Mouse (Mus musculus) heart, adult 11 months (tissue): Measurements from ENCODE around the gene Ctnnd2.

ENCODE experiments used
- DNase-seq: peaks from one replicate; pipeline ENCODE4 v3.0.0; 2022

The Ctnnd2 gene

DNA sequence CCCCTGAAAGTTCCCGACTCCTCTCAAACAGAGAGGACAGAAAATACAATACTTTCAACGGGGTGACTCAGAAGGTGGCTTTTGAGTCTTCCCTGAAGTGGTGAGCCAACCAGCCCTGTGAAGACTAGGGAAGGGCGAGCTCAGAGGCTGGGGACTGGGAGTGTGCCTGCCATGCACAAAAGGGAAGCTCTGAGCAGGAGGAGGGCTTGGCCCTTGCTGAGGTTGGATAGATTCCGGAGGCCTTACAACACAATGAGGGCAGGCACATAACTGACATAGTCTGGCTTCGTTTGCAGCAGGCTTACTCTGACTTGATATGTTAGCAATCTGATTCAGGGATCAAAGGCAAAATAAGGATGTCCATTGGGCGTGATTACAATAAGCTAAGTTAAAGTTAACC, 477.6 kb downstream of the Ctnnd2 start:
- no peak for DNase-seq

DNA sequence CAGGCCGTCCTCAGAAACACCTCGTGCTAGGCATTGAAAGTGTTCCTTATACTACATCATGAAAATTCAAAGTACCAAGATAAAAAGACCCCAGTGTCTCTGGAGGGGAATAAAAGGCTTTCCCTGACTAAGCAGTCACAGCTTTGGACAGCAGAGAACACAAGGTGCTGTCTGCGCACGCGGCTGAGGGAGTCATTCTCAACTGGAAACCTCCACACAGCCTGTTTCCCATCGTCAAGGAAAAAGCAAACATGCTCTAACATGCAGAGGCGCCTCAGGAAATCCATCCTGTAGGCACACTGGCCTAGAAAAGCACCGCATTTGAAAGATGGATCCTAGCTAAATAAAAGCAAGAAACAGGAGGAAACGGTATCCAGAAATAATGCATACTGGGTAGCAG, 483.0 kb downstream of the Ctnnd2 start:
- no peak for DNase-seq

DNA sequence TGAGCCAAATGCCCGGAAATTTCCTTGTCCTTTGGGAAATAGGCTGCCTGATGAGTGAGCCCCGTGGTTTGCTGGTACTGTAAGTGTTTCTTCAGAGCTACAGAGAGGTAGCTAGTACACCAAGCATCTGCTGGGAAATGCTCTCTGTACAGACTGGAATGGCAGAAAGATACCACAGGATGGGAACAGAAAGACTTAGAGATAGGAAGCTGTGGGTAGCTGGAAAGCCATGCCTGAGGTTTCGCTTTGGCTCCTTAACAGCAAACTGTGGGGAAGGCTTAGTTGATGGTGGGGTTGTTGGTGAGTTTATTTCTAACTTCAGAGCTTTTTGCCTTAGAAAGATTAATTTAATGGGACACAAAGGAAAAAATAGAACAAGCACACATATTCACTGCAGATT, 485.2 kb downstream of the Ctnnd2 start:
- DNase-seq, result no peak

DNA sequence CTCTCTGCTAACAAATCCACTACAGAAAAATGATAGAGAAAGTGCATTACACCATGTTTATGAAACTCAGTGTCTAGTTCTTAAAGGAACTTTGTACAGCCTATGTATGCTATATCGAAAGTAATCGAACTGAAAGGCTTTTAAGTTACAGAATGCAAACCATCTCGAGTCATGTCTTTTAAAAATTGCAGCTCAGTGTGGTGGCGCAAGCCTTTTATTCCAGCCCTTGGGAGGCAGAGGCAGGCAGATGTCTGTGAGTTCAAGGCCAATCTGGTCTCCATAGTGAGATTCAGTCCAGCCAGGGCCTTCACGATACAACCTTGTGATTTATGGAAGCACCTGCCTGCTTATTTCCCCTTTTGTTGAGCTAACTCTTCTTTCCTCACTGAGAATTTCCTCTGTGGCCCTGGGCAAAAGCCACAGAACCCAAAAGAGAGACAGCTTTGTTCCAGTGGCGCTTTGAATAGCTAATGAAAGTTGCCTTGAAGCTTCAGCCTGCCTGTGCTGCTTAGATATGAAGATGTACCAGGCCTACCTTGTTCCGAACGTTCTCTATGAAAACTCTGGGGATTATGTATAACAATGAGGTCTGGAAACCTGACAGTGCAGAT, 488.3 kb downstream of the Ctnnd2 start:
- peak; percentile 67 for DNase-seq

DNA sequence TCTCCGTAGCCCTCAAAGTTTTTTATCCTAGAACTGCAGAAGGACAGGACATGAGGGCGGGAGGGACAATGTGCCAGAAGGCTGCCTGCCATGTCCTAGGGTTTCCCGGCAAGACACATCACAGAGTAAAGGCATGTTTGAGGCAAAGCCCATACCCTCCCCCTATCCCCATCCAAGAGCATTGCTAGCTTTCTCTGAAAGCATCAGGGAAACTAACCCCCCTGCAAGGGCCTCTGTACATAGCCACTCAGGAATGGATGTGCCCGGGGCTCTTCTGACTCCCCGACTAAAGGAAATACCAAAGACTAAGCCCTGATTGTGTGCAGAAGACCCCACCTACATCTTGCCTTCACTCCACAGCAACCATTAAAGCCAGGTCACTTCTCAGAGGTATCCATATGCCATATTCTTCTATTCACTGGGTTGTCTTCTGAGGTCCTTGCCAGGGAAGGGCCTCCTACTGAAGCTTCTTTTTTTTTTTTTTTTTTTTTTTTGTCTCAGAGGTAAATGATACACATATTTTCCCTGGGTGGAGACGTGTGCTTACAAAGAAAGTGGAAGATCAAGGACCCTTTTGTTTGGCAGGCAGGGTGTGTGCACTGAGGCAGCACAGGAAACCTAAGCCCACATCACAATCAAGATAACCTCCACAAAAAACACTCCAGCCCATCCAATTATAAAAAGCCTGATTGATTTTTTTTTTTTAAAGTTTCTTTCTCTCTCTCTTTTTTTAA, 489.5 kb downstream of the Ctnnd2 start:
- DNase-seq, result peak; percentile 16

DNA sequence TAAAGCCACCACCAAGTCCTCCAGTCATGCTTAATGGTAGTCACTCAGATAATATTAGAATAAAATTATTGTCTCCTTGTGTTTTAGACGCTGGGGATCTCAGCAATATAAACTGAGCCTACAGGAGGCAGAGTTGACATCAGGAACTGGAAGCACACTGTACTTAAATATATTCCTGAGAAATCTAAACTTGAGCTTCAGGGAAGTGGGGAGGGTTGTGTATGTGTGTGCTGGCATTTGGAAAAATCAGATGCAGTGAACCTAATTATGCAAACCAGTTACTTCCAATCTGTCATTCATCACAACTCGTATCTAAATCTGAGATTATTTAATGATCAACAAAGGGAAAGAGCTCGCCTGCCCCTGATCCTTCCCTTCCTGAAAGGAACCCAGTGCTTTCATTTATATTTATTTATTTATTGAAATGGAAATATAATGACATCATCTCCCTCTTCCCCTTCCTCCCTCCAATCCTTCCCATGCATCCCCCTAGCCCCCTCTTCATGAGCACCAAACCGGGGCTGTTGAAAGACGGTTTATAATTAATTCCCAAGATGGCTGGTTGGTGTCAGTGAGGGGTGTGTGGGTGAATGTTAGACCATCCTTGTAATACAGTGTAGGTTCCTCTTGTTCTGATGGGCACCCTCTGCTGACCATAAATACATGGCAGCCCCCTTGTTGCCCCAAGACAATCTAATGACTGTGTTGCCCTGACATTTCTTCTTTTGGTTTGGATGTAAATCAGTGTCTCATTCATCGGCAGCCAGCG, 495.6 kb downstream of the Ctnnd2 start:
- DNase-seq, result peak; percentile 25

DNA sequence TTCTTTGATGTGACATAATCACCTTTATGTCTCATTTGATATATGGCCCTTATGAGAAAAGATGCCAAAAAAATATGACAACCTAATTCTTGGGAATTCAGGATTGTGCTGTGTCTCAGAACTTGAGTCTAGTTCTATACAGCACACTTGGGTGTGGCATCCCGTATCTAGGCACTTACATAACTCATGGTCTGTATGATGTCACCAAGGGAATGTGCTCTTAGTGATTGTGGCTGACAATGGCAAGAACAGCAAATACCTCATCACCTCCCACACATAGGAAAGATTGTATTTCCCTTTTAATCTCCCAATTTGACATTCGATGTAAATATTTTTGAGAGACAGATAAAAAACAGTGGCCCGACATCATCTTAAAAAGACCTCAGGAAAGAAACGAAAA, 509.5 kb downstream of the Ctnnd2 start:
- DNase-seq, result no peak

DNA sequence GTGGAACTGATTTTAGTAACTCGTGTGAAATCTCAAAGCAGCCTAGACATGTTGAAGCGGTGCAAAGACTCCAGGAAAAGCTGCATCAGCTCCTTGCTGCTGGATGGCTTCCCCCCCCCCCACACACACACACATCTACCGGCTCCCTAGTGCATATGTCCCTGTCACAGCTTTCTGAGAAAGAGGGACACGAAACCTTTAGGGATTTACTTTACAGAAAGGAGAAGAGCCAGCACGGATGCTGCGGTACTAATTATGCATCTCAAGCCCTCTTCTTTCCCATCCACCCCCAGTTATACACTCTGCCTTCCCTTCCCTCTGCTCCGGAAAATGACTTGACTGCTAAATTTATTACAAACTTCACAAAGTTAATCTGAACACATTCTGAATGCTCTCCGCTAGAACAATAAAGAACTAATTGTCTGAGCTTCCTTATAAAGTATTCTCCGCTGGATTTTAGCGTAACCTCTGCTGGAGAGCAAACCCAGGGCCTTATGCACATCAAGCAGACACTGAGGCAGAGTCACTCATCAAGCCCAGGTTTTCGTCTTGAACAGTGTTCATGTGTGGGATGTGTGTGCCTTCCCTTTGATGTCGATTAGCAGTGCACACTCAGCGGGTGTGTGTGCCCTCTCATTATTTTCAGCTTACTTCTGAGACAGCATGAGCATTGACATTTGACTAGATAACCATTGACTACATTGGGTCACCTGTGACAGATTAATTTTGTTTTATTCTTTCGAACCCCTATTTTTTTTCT, 510.1 kb downstream of the Ctnnd2 start:
- DNase-seq, result peak; percentile 24

DNA sequence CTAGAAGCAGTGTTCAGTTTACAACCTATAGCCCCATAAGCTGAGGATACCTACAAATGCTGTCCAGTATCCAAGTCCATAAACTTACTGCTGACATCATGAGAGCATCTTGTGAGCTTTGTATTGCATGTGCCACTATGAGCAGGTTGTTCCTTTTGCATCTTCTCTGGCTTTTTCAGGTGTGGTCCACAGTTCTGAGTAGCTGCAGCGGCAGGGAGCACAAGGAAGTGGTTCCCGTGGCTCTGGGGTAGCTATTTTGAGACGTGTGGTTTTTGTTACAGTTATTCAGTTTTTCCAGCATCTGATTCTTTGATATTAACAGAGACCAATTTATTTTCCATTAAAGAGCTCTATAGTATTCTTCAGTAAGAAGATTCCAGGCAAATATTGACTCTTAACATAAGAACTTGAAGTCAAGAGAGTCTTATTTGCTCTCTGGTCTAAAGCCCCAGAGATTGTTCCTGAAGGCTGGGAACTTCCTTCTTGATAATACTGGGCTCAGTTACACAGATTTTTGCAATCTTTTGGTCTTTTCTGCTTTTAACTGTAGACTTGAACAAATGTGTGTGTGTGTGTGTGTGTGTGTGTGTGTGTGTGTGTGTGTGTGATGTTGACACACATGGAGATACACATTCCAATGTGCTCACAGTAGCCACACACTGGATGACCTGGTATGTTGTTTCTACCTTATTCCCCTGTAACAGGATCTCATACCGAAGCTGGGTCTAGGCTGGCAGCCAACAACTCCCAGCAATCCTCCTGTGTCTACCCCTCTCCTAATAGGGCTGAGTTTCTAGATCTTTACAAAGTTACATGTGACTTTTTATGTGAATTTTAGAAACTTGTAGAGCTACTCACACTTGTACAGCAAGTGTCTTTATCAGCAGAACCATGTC, 514.1 kb downstream of the Ctnnd2 start:
- DNase-seq, result peak; percentile 53

DNA sequence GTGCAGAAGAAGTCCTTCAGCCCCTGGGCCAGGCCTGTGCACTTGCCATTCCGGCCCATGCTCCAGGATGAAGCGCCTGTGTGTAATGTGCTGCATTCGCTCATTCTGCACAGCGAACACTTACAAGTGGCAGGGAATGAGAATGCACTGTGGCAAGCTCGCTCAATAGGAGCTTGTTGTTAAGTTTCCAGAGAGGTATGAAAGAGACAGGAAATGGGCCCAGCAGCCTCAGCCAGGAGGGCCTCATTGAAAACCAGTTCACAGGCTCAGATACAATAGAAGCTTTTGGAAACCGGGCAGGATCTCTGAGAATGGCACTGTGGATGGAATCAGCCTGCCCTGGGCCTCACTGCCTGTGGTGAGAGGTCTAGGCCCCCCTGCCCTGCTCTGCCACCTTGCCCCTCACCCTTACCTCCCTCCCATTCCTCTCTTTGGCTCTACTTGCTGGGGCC, 521.4 kb downstream of the Ctnnd2 start:
- peak; percentile 82 for DNase-seq

DNA sequence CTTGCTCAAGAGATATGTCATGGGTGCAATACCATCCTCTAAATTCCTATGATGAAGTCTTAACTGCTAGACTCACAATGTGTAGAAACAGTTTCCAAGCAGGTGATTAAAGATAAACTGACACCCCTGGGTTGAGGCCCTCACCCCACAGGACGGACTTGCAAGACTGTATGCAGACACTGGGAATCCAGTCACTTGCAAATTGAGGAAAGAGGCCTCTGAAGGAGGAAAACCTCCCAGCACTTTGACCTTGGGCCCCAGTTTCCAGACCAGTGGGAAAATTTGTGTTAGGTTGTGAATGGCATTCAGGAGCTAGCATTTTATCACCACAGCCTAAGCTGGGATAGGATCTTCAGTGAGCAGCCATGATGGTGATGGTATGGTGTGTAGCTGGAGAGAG, 521.9 kb downstream of the Ctnnd2 start:
- DNase-seq, result no peak

DNA sequence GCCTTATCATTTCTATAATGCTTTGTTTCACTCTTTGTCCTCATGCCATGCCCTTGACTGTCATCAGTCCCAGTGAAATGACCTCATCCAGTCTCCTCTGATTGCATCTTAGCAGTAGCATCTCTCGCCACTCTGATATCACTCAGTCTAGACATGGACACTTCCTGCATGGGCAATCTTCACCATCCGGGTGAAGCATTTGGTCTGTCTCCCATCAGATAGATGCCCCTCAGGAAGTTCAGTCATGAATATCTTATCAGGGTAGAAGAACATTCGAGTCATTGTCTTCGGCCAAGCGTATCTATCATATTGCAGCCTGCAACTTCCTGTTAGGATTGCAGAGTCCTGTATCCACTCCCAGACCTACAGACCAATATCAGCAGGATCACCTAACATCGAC, 523.5 kb downstream of the Ctnnd2 start:
- DNase-seq, result peak; percentile 2

DNA sequence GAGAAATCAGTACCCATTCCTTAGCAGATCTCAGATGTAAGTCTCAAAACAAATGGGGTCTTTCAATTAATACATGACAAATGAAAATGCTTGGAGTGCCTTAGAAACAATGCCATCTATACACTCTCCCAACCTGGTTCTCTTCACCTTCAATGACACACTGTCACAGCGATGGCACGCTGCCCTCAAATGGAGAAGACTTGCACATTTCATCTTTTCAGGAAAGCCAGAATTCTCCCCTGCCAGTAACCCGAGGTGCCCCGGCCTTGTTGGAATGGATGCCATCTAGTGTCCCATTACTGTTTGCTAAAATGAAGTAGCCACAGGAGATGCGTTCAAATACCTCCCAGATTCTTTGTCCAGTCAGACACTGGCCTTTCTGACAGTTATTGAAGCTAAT, 525.0 kb downstream of the Ctnnd2 start:
- DNase-seq, result no peak

DNA sequence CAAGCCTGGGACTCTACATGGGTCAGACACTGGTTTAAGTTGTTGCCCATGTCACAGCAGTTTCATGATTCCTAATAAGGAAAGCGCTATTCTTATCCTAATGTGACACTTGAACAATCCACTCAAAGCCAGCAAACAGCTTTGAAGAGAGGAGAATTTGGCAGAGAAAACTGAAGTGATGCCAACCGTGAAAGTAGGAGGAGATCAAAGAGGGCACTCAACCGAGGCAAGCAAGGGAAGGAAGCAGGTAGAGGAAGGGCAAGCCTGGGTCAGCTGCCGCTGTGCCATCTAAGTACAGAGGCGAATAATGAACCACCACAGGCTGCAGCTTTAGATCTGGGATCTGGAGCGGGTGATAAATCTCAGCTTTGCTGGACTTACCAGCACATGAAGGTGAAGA, 528.4 kb downstream of the Ctnnd2 start:
- DNase-seq, result no peak

DNA sequence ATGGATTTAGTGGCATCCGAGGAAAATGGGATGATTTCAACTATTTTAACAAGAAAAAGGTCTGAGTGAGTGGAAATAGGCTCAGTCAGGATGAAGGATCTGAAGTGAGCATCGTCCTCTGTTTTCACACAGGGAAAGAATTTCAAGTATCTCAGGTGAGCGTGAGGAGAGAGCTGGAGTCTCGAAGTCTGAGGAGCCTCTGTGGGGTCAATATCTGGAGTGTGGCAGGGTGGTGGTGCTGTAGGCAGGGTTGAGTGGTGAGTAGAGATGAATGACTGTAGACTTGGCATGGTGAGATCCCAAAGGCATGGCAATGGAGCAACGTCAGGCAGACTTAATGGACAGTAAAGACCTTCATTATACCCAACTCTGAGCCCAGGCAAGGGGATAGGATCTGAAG, 529.2 kb downstream of the Ctnnd2 start:
- no peak for DNase-seq

DNA sequence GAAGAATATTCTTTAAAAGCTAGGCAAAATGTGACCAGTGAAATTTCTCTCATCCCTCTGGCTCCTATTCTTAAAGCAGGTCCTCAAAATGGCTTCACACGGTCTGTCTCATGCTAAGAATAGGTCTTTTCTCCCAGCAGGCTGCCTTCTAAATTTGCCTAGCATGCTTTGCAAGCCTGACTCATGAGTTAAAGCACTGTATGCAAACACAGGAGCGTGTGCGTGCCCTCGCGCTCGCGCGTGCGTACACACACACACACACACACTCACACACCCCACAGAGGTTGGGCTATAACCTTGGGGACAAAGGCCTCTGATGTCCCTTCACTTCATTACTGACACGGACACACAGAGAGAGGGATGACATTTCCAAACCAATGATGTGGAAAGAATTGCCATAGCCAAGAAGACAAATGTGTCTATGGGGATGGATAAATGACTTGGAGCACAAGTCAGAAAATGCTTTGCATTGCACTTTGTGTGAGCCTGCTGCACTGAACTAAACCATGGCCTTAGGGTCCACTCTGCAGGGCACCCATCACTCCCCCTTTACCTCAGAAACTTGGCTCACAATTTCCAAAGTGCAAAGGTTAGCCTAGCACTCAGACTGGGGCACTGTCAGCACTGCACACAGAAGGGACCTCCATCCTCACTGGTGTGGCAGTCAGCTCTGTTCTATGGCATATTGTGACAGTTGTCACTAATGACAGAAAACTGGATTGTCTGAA, 536.8 kb downstream of the Ctnnd2 start:
- DNase-seq, result no peak

DNA sequence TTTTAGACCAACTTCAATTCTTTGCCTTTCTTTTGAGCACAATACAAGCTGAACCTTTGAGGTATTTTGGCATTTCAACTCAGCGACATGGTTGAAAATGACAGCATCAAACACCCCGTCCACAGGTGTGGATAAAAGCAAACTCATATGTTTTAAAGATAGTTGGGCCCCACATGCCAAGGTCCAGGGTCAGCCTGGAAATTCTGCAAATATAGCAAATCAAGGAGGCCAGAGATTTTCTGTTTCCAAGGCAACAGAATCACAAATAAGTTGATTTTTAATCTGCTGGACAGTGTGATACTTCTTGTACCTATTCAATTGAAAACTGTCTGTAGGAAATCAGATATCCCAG, 537.3 kb downstream of the Ctnnd2 start:
- no peak for DNase-seq

DNA sequence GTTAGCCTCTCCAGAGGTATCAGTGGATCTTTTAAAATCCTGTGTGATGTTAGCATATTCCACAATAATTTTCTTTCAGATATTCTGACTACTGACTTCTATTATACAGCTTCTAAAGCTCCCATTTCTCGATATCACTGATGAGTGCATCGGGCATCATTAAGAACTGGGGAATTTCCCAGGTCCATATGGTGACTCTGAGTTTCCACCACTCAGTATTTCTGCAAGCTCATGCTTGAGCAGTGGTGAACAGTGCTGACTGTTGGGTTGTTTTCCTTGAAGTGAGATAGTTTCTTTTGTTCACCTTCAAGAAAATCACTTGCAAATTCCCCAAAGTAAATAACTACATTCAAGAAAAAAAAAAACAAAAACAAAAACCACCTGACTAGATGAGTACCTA, 542.4 kb downstream of the Ctnnd2 start:
- DNase-seq, result no peak

DNA sequence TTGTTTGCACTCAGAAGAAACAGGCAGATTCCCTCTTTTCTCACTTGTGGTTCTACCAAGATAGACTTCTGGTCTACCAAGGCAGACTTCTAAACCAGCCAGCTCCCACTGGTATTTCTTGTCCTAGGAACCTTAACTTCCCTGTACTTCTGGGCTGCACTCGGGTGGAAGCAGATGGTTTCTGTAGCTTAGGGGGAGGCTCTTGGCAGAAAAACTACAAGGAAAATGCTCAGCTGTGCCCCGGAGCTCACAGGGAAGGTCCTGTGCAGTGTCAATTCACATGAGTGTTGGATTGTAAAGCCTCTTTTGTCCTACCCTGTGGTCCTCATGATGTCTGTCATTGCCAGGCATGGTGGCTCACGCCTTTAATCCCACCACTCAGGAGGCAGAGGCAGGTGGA, 546.4 kb downstream of the Ctnnd2 start:
- DNase-seq, result no peak

DNA sequence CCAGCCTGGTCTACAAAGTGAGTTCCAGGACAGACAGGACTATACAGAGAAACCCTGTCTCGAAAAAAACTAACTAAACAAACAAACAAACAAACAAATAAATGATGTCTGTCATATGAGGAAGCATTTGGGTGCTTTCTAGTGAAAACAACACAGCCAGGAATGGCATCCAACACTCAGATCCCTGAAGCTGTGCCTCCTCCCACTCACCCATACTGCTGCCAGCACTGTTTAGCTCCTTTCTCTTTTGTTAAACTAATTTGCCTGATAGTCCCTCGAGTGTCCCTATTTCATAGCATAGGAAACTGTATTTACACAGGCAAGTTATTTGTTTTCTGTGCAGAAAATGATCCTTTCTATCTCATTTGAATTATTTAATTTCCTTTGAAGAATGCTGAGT, 546.8 kb downstream of the Ctnnd2 start:
- no peak for DNase-seq

DNA sequence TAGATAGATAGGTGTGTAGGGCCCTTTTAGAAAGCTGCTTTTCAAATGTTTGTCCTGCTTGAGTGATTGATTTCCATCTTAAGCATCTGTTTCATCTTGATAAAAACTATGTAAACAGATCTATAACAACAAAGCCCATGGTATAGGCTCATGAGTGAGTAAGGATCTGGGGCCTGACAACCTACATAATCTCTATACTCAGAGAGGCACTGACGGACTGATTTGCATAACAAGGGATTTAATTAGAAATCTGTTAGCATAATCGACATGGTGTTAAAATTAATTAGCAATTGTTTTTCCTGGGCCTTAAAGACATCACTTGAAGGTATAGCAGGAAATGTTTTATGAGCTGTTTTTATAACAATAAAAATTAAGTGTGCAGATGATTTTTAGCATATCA, 548.7 kb downstream of the Ctnnd2 start:
- DNase-seq, result no peak

DNA sequence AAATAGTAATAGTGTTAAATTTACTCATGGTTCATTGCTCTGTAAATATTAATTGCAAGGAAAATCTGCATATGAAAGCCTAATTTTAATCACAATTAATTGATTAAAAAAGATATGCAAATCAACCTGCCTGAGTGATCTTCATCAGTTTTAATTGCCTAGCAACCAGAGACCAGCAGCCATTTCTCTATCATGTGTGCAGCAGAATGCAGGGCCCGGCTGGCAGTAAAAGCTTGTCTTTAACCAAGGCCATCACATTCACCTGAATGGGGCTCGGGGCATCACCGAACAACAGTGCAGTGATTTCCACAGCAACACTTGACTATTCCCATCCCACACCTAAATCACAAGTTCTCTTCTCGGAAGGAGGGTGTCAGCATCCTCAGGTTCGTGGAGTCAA, 553.7 kb downstream of the Ctnnd2 start:
- DNase-seq, result no peak
